Mouse (Mus musculus): ENCODE results near the gene Kcna6.

The Kcna6 gene

DNA sequence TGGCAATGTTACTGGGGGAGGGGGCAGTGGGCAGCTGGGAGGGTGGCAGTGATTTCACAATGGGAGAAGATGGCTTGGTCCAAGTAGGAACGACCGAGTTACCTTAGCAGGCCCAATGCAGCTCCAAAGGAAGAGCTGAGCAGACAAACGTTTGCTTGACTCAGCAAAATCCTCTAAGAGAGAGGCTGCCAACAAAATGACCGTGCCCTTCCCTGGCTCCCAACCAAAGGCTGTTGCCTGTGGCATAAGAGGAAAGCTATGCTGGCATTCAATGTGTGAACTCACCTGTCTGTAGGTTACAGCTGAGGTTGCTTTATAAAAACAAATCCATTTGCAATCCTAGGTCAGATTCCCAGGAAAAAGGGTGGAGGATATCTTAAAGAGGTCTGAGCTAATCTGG is 3.5 kb downstream of the Kcna6 start:
- no peak for DNase-seq (ENCODE audit: extremely low read depth, low read depth, low spot score)

GRCm38 (mm10) chr6:126735806-126736205 is 4.7 kb downstream of the Kcna6 start:
- no peak for DNase-seq (ENCODE audit: extremely low read depth, low read depth, low spot score)

DNA sequence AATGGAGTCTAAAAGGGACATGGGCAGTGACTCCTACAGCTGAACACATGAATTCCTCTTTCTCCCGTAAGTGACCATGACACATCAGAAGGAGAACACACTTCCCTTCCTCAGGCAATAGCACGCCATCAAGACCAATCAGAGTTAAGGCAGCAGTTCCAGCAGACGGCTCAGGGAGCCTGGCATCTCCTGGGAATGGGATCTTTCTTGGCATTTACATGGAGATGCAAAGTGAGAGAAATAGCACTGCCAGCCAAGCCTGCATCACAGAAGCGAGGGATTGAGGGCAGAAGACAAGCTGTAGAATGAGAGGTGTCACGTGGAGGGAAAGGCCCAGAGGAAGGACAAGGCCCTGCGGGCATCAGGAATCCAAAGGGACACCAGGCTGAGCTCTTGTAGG is 7.8 kb downstream of the Kcna6 start:
- no peak for DNase-seq (ENCODE audit: extremely low read depth, low read depth, low spot score)

- DNase-seq (ENCODE audit: extremely low read depth, low read depth, low spot score): no peak
These were observed 11.7 kb downstream of the Kcna6 start for GRCm38 (mm10) chr6:126728803-126729202.

DNA sequence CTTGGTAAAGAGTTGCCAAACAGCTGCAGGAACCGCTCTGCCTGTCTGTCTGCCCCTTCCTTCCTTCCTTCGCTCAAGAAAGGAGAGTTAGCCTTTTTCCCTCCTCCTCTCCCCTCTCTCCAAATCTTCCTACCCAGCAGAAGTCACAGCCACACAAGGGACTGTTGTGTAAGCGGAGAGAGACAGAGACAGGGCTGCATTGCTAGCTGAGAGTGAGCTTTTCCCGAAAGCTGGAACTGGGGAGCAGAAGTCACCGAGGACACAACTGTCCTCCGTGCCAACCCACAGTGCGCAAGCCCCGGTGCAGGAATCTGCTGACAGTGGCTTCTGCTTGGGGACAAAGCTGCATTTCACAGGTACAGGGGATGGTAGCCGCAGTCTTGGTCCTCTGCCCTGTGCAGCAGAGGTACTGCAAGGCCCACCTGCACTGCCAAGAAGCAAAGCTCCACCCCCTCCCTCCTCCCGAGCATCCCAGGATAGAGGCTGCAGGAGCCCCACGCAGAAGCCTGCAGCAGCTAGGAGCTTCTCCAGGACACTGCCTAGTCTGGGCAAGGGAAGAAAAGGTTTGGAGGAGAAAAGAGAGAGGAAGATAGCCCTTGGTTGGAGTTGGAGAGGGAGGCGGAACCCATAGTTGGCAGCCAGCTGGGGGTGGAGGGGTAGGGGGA is 21.9 kb downstream of the Kcna6 start:
- DNase-seq (ENCODE audit: extremely low read depth, low read depth, low spot score): no peak

DNA sequence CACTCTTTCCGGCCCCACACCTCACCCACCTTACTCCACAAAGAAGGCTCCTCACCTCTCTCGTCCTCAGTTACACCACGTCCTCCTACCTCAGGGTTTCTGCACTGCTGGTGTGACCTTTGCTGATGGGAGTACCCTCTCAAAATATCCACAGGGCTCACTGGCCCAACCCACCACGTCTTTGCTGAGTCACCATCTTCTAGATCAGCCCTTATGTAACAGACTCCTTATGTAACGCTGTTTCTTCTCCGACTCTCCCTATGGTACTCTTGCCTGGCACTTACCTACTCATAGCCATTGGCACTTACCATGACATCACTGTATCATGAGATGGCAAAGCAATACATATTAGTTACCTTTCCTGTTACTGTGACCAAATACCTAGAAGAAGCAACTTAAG is 27.9 kb downstream of the Kcna6 start:
- no peak for DNase-seq (ENCODE audit: extremely low read depth, low read depth, low spot score)

GRCm38 (mm10) chr6:126705936-126706335 is 34.5 kb downstream of the Kcna6 start:
- no peak for DNase-seq (ENCODE audit: extremely low read depth, low read depth, low spot score)

DNA sequence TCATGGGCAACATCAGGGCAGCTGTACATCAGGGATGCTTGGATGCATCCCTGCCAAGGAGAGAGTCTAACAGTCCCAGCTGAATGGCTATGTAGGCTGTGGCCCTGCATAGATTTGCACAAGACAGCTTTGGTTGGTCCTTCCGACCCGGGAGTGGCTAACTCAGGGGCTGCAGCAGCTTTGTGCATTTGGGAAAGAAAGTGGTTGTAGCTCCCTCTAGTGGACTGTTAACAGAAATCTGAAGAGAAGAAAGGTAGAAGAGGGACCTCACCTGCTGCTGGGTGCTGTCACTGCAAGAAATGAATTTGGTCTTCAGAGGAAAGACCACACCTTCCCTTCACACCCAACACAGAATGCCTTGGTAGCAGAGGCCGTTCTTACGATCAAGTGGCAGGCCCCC is 36.0 kb downstream of the Kcna6 start:
- DNase-seq (ENCODE audit: extremely low read depth, low read depth, low spot score): no peak

- DNase-seq (ENCODE audit: extremely low read depth, low read depth, low spot score): no peak
These were observed 38.4 kb downstream of the Kcna6 start for GRCm38 (mm10) chr6:126702116-126702515.

DNA sequence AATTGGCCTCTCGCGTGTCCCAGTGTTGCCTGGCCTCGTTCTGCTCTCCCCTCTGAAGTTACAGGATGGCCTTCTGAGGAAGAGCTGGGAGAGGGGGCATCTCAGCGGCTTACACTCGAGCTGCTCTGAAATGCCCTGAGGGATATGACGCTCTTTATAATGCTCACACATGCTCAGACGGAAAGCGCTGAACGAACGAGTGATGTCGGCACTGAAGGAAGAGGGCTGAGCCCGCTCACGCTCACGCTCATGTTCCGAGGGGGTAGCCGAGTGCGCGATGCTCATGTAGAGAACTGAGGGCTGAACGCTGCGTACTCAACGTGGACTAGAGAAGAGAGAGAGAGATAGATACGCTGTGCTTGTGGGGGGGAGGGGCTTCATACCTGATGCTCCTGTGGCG is 39.3 kb downstream of the Kcna6 start:
- no peak for DNase-seq (ENCODE audit: extremely low read depth, low read depth, low spot score)

- no peak for DNase-seq (ENCODE audit: extremely low read depth, low read depth, low spot score)
These were observed 40.5 kb downstream of the Kcna6 start for GRCm38 (mm10) chr6:126699995-126700394.

GRCm38 (mm10) chr6:126687120-126687519 is 53.4 kb downstream of the Kcna6 start:
- no peak for DNase-seq (ENCODE audit: extremely low read depth, low read depth, low spot score)

GRCm38 (mm10) chr6:126685135-126685534 is 55.3 kb downstream of the Kcna6 start:
- no peak for DNase-seq (ENCODE audit: extremely low read depth, low read depth, low spot score)

DNA sequence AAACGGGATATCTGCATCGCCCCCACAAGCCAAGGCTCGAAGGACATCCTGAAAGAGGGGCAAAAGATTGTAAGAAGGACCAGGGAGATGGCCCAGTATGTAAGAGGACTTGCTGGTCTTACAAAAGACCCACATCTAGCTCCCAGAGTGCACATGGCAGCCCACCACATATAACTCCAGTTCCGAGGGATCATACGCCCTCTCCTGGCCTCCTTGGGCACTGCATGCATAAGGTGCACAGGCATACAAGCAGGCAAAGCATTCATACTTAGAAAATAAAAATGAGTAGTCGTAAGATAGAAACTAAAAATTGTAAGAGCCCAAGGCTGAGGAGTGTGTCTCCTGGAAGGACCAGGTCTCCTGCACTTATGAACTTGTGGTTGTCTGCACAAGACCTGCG is 61.5 kb downstream of the Kcna6 start:
- DNase-seq (ENCODE audit: extremely low read depth, low read depth, low spot score): no peak

GRCm38 (mm10) chr6:126667001-126667400 is 73.5 kb downstream of the Kcna6 start:
- DNase-seq (ENCODE audit: extremely low read depth, low read depth, low spot score): no peak

DNA sequence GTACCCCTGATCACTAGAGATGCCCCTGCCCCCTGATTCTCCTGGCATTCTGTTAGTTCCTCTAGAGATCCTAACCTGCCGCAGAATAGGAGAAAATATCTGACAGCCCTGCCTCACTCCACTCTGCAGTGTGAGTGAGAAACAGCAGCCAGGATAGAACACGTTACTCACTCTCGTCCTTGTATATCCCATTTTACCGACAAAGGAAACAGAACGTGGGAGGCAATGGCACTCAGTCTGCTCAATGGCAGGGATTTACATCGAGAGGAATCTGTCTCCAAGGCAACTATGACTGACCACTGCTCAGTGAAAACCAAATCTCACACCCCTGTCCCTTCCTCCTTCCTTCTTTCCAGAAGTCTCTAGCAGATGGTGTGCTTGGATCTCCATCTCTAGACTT is 74.4 kb downstream of the Kcna6 start:
- no peak for DNase-seq (ENCODE audit: extremely low read depth, low read depth, low spot score)

DNA sequence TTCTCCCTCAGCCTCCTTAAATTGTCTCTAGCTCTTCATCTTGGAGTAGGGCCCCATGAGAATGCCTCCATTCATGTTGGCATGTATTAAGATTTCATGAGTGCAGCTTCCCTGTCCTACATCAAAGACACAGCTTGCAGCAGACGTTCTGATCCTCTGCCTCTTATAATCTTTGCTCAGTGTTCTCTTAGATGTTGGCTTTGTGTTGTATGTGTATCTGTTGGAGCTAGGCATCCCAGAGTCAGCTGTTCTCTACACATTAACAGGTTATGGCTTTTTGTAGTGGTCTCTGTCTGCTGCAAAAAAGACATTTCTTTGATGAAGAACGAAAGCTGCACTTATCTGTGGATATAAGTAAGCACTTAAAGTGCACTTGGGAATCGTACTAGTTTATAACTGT is 75.9 kb downstream of the Kcna6 start:
- DNase-seq (ENCODE audit: extremely low read depth, low read depth, low spot score): no peak

Measured in fat pad, adult 2 months (tissue).